Mouse (Mus musculus): Measurements from ENCODE around the gene Gabrr1.

DNA sequence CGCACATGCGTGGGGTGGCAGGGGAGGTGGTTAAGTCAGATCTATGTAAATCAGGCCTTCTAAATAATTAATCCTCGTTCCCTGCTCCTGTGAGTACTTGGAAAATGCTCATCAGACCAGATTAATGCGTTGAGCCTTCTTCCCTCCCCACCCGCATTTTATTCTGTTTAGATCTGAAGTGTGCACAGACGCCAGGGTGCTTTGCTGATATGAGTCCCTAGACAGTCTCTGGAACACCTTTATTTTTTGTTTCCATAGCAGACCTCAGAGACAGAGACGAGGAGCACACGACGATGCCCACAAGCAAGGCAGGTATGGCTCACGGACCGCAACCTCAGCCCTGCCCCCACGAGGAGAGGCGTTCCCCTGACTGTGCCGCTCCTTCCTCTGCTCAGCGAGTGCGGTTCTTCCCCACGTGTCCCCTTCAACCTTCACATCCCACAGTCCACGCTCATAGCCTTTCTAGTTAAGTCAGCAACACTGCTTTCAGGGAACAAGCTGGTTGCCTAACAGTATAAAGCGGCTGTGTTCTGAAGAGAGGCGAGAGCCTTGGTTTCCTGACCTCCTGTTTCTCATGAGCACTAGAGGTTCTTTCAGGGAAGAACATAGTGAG is 14.5 kb downstream of the Gabrr1 start:
- no peak for TF ChIP-seq CTCF (IDR thresholded peaks at IDR 0.05; ENCODE audit: low read depth)
- TF ChIP-seq EP300 (IDR thresholded peaks at IDR 0.05; ENCODE audit: low read depth), result no peak
